Mouse (Mus musculus) kidney, embryonic 16.5 days (tissue): ENCODE measurements around the gene Stard3nl. TPM values are rescaled to one million over a fixed set of nuclear protein-coding genes. Genes with fewer than 3 reads are reported as not detected.

ENCODE experiments used
- polyA plus RNA-seq: library from polyadenylated mRNA; unstranded; fragments of >200 nt; fragmentation: Nextera tagmentation; extraction: Ambion mirVana; gene quantifications from 2 replicates; pipeline ENCODE4 v1.2.1, GENCODE M21; 2015

Stard3nl gene
- polyA plus RNA-seq, 1 experiment from 2014 or later: 109 TPM

Other genes with a start within 250 kb of the Stard3nl start
- 24.3 and 26.2 TPM in 2 replicates for gene Epdr1, start 224.1 kb upstream of the Stard3nl start, polyA plus RNA-seq
- gene Sfrp4, start 227.3 kb upstream of the Stard3nl start, polyA plus RNA-seq: 2.2 and 2.4 TPM in 2 replicates